Mouse (Mus musculus) kidney, postnatal 10 days (tissue): ENCODE data around the gene Olfr1242.

Experiments used
- DNase-seq: peaks from one replicate; pipeline ENCODE4 v3.0.0; 2021; ENCODE audit warnings: mixed read lengths

The Olfr1242 gene

GRCm38 (mm10) chr2:89498235-89498634 is at the start of gene Olfr1242:
Olfr1242 (minus strand) TSS chr2:89498335.
- DNase-seq = no peak

GRCm38 (mm10) chr2:89544516-89544915 is 46.4 kb upstream of the Olfr1242 start:
- DNase-seq = no peak

GRCm38 (mm10) chr2:89539923-89540322 is 41.8 kb upstream of the Olfr1242 start:
- DNase-seq = no peak

- no peak for DNase-seq
These were observed 33.3 kb upstream of the Olfr1242 start, which contains the start of gene Olfr1243 for GRCm38 (mm10) chr2:89531387-89531786. Olfr1243 (minus strand) TSS chr2:89531487.

GRCm38 (mm10) chr2:89487026-89487425 is 11.1 kb downstream of the Olfr1242 start, which contains the start of gene Olfr1241:
Olfr1241 (minus strand) TSS chr2:89487126.
- DNase-seq = no peak

GRCm38 (mm10) chr2:89442900-89443299 is 55.2 kb downstream of the Olfr1242 start, which contains the start of gene Olfr1240:
Olfr1240 (minus strand) TSS chr2:89443000.
- DNase-seq = no peak
